Mouse (Mus musculus): Measurements from ENCODE around the gene Tcn2.

DNA sequence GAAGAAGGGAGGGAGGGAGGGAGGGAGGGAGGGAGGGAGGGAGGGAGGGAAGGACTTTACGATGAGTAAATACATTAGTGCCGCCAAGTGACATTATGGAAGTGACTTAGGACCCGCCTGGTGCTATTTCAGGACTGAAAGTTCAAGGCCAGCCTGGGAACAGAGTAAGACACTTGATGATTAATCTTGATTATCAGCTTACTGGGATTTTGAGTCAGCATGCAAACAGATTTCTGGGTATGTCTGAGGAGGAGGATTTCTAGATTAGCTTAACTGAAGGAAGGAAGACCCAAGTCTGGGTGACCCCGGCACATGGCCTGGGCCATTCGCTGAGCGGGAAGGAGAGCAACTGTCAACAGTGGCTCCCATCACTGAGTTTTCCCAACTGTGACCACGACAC, 11.5 kb downstream of the Tcn2 start:
- TF ChIP-seq CTCF (IDR thresholded peaks at IDR 0.05; ENCODE audit: extremely low read depth, insufficient read depth, low read length) (no peak), POLR2A (IDR thresholded peaks at IDR 0.05; ENCODE audit: extremely low read depth, insufficient read depth, low read length) (no peak)
